Mouse (Mus musculus) neural tube, embryonic 14.5 days (tissue): Measurements from ENCODE around the gene Ankrd55. TPM values are rescaled to one million over a fixed set of nuclear protein-coding genes. Genes with fewer than 3 reads are reported as not detected.
A peak's percentile ranks its signal among the peaks of the same experiment; 100 is the strongest.

Experiments
- ATAC-seq: fragments of 200-750 bp; cut with Nextera tagmentation; 2 replicates; pipeline ENCODE4 v1.8.0; 2017; ENCODE audit warnings: low read depth, mild to moderate bottlenecking, moderate TSS enrichment, moderate library complexity
- H3K27ac ChIP-seq: fragments of 300-500 bp; sonication (generic); 2 replicates; pipeline ENCODE4 v1.5.1; 2014; ENCODE audit warnings: low read depth, mild to moderate bottlenecking, control low read depth, low read length, moderate library complexity, mixed read lengths
- H3K27me3 ChIP-seq: fragments of 300-500 bp; sonication (generic); 2 replicates; pipeline ENCODE4 v1.6.1; 2014; ENCODE audit warnings: low read length; ENCODE audit not compliant: control insufficient read depth, insufficient read depth
- H3K36me3 ChIP-seq: fragments of 300-500 bp; sonication (generic); 2 replicates; pipeline ENCODE4 v1.6.1; 2014; ENCODE audit warnings: low read length, mixed read lengths; ENCODE audit not compliant: control insufficient read depth, insufficient read depth
- H3K4me1 ChIP-seq: fragments of 300-500 bp; sonication (generic); 2 replicates; pipeline ENCODE4 v1.6.1; 2014; ENCODE audit warnings: low read length; ENCODE audit not compliant: control insufficient read depth, insufficient read depth
- H3K4me2 ChIP-seq: fragments of 300-500 bp; sonication (generic); 2 replicates; pipeline ENCODE4 v1.6.1; 2014; ENCODE audit warnings: mild to moderate bottlenecking, low read depth, low read length, control low read depth
- H3K4me3 ChIP-seq: fragments of 300-500 bp; sonication (generic); 2 replicates; pipeline ENCODE4 v1.5.1; 2014; ENCODE audit warnings: low read depth, low read length, control low read depth, mixed read lengths
- H3K9ac ChIP-seq: fragments of 300-500 bp; sonication (generic); replicated peaks from 2 replicates; pipeline ENCODE4 v1.6.1; 2014; ENCODE audit warnings: low read depth, mild to moderate bottlenecking, control low read depth, low read length, mixed read lengths
- H3K9me3 ChIP-seq: fragments of 300-500 bp; sonication (generic); 2 replicates; pipeline ENCODE4 v1.6.1; 2016; ENCODE audit warnings: low read length; ENCODE audit not compliant: control insufficient read depth
- WGBS: fragments of 180-500 bp; shearing (Covaris S2); extraction: QIAGEN DNeasy Blood & Tissue Kit; methylation state at CpG from one replicate; pipeline ENCODE4 v1.1.7; 2014; 5-methylcytosine and 5-hydroxymethylcytosine counted together
- polyA plus RNA-seq: library from polyadenylated mRNA; unstranded; fragments of >200 nt; fragmentation: Nextera tagmentation; extraction: Ambion mirVana; gene quantifications from 2 replicates; pipeline ENCODE4 v1.2.1, GENCODE M21; 2014

The Ankrd55 gene
- polyA plus RNA-seq, 1 experiment from 2014 or later: 15.1 TPM

- Histone ChIP-seq H3K4me3 (no peak overlapping the region), H3K4me1 (no peaks in the 10 kb centered on the region), H3K9ac (no peak overlapping the region), H3K4me2 (no peak overlapping the region), H3K36me3 (no peaks in the 10 kb centered on the region), H3K9me3 (no peaks in the 10 kb centered on the region), H3K27ac (no peak overlapping the region), H3K27me3 (no peaks in the 10 kb centered on the region)
- no peak for ATAC-seq
- WGBS: 92% methylated on average over 4 of the region's 4 CpGs
These were observed 78.2 kb downstream of the Ankrd55 start for GRCm38 (mm10) chr13:112366321-112367029.

GRCm38 (mm10) chr13:112371729-112372128 lies 83.5 kb downstream of the Ankrd55 start:
- H3K27me3 ChIP-seq: no peaks in the 10 kb centered on the region
- H3K9ac ChIP-seq: no peak overlapping the region
- H3K9me3 ChIP-seq: no peaks in the 10 kb centered on the region
- H3K27ac ChIP-seq: no peak overlapping the region
- no peak overlapping the region for H3K4me2 ChIP-seq
- WGBS: 93% methylated on average over 4 of the region's 4 CpGs
- H3K4me3 ChIP-seq: no peak overlapping the region
- ATAC-seq: no peak
- no peaks in the 10 kb centered on the region for H3K36me3 ChIP-seq
- 0 out of 2 replicates have a peak, but pooled peaks cover 2% of the 10 kb centered on the region for H3K4me1 ChIP-seq

DNA sequence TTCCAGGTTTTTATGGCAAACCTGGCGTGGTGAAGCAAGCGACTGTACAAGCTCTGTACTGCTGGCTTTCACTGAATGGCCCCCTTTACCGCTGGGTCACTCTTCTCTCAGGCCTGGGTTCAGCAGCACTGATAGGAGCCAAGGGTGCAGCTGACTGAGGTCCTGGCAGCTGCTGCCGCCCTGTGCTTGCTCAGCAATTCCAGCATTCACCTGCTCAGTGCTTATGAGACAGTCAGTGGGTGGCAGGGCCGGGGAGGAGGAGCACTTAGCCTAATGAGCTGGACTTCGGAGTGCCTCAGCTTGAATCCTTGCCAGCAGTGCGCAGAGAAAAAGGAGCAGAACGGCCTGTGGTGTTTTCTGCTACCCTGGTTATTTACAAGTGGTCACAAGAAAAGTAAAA lies 87.5 kb downstream of the Ankrd55 start:
- 29% methylated on average over 8 of the region's 8 CpGs for WGBS
- ATAC-seq: peak; percentile 75; the same call in 1 of the 2 replicates

GRCm38 (mm10) chr13:112378782-112379305 lies 90.6 kb downstream of the Ankrd55 start:
- 86% methylated on average over 9 of the region's 9 CpGs for WGBS

More for the DNA sequence above, 87.5 kb downstream of the Ankrd55 start:
- Histone ChIP-seq H3K9me3 (no peaks in the 10 kb centered on the region), H3K4me1 (0 out of 2 replicates have a peak, but pooled peaks cover 2% of the 10 kb centered on the region), H3K27me3 (no peaks in the 10 kb centered on the region), H3K4me2 (no peak overlapping the region), H3K27ac (no peak overlapping the region), H3K36me3 (no peaks in the 10 kb centered on the region), H3K9ac (no peak overlapping the region), H3K4me3 (no peak overlapping the region)

GRCm38 (mm10) chr13:112381476-112381875 lies 93.2 kb downstream of the Ankrd55 start:
- Histone ChIP-seq H3K4me1 (no peaks in the 10 kb centered on the region), H3K36me3 (no peaks in the 10 kb centered on the region), H3K27me3 (no peaks in the 10 kb centered on the region), H3K4me3 (no peak overlapping the region), H3K4me2 (no peak overlapping the region), H3K9me3 (no peaks in the 10 kb centered on the region), H3K27ac (no peak overlapping the region), H3K9ac (no peak overlapping the region)
- no peak for ATAC-seq
- 73% methylated on average over 2 of the region's 2 CpGs for WGBS

More at GRCm38 (mm10) chr13:112378782-112379305, 90.6 kb downstream of the Ankrd55 start:
- Histone ChIP-seq H3K27me3 (no peaks in the 10 kb centered on the region), H3K4me3 (no peak overlapping the region), H3K27ac (no peak overlapping the region), H3K9me3 (no peaks in the 10 kb centered on the region), H3K36me3 (no peaks in the 10 kb centered on the region), H3K4me1 (0 out of 2 replicates have a peak, but pooled peaks cover 2% of the 10 kb centered on the region), H3K4me2 (no peak overlapping the region), H3K9ac (no peak overlapping the region)
- ATAC-seq: no peak

- Histone ChIP-seq H3K9me3 (no peaks in the 10 kb centered on the region), H3K9ac (no peak overlapping the region), H3K36me3 (no peaks in the 10 kb centered on the region), H3K27ac (no peak overlapping the region), H3K4me2 (no peak overlapping the region), H3K4me1 (no peaks in the 10 kb centered on the region), H3K4me3 (no peak overlapping the region), H3K27me3 (no peaks in the 10 kb centered on the region)
- no peak for ATAC-seq
- 72% methylated on average over 4 of the region's 4 CpGs for WGBS
These were observed 94.2 kb downstream of the Ankrd55 start for GRCm38 (mm10) chr13:112382457-112382856.

DNA sequence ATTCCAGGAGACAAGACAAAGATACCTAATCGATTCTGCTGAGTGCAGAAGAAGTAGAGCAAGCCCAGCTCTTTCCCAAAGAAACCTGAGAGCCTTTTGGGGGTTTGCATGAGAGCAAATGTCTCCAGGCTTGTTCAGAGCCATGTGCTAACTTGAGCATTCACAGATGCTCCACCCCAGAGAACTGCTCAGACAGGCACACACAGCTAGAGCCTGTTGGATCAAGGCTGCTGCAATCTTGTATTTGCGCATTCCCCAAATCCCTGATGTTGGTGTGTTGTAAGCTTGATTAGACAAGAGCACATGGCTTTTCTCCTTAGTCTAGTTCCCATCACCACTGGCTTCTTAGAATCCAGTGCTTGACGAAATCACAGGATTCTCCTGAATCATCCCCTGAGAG lies 94.7 kb downstream of the Ankrd55 start:
- 74% methylated on average over 3 of the region's 3 CpGs for WGBS
- no peak for ATAC-seq
- no peaks in the 10 kb centered on the region for H3K4me1 ChIP-seq
- H3K9me3 ChIP-seq: no peaks in the 10 kb centered on the region
- no peak overlapping the region for H3K4me2 ChIP-seq
- H3K36me3 ChIP-seq: no peaks in the 10 kb centered on the region
- H3K9ac ChIP-seq: no peak overlapping the region
- H3K27me3 ChIP-seq: no peaks in the 10 kb centered on the region
- no peak overlapping the region for H3K27ac ChIP-seq
- no peak overlapping the region for H3K4me3 ChIP-seq

GRCm38 (mm10) chr13:112383941-112384659 lies 95.8 kb downstream of the Ankrd55 start:
- Histone ChIP-seq H3K4me3 (no peak overlapping the region), H3K36me3 (no peaks in the 10 kb centered on the region), H3K27ac (no peak overlapping the region), H3K4me1 (no peaks in the 10 kb centered on the region), H3K27me3 (no peaks in the 10 kb centered on the region), H3K9me3 (no peaks in the 10 kb centered on the region), H3K4me2 (no peak overlapping the region), H3K9ac (no peak overlapping the region)
- no peak for ATAC-seq
- WGBS: 86% methylated on average over 11 of the region's 11 CpGs

DNA sequence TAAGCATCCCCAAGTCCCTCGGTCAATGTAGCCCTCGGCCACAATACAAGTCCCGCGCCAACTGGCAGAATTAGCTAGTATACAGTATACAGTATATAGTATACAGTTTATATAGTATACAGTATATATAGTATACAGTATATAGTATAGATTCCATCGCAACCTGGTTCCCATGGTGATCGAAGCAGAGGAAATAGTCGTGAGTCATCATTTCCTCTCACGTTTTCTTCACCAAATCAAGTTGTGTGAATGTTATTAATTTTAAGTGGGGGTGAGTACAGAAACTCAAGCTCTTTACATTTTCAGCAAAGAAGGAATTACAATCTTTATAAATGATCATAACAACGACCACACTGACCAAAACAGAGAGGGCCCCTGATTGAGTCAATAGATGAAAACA lies 96.8 kb downstream of the Ankrd55 start:
- no peak overlapping the region for H3K4me3 ChIP-seq
- H3K4me2 ChIP-seq: no peak overlapping the region
- WGBS: 93% methylated on average over 9 of the region's 9 CpGs
- no peaks in the 10 kb centered on the region for H3K4me1 ChIP-seq
- H3K27ac ChIP-seq: no peak overlapping the region
- no peaks in the 10 kb centered on the region for H3K36me3 ChIP-seq
- no peak overlapping the region for H3K9ac ChIP-seq
- ATAC-seq: no peak
- H3K9me3 ChIP-seq: no peaks in the 10 kb centered on the region
- H3K27me3 ChIP-seq: no peaks in the 10 kb centered on the region
